Mouse (Mus musculus) ES-Bruce4 (cell line): Measurements from ENCODE around the gene Hoxa5.

Experiments used
- CTCF ChIP-seq: IDR thresholded peaks from one replicate; pipeline ENCODE4 v1.8.1; 2011; ENCODE audit warnings: low read depth, low read length
- EP300 ChIP-seq: IDR thresholded peaks from 2 replicates; pipeline ENCODE4 v1.6.1; 2011; ENCODE audit warnings: low read depth, low read length; ENCODE audit not compliant: insufficient read depth

- TF ChIP-seq CTCF (no peak), EP300 (no peak)
These were observed 47.8 kb upstream of the Hoxa5 start for GRCm38 (mm10) chr6:52252016-52252774.
